Mouse (Mus musculus) CH12.LX (cell line): ENCODE data around the gene Macrod2. TPM values are rescaled to one million over a fixed set of nuclear protein-coding genes. Genes with fewer than 3 reads are reported as not detected.

ENCODE experiments used
- DNase-seq: peaks from one replicate; pipeline ENCODE4 v3.0.0-alpha.2; 2013; ENCODE audit errors: extremely low read depth
- H3K27ac ChIP-seq: 2 replicates; pipeline ENCODE4 v1.5.1; 2012; ENCODE audit warnings: low read depth, mild to moderate bottlenecking, control low read depth, moderate library complexity; ENCODE audit not compliant: insufficient read depth
- H3K27me3 ChIP-seq: replicated peaks from 2 replicates; pipeline ENCODE3; 2012; ENCODE audit warnings: inconsistent platforms
- H3K36me3 ChIP-seq, 2 experiments: replicated peaks in 1 of 2; 2 replicates each; pipeline versions ENCODE3 to v1.6.1; 2012; ENCODE audit warnings: inconsistent platforms in 1 of 2, low read length in 1 of 2, mild to moderate bottlenecking in 1 of 2, mixed read lengths in 1 of 2, moderate library complexity in 1 of 2; ENCODE audit not compliant: control insufficient read depth in 1 of 2, insufficient read depth in 1 of 2
- H3K4me1 ChIP-seq, 2 experiments: 2 replicates each; pipeline ENCODE4 v1.6.1; 2012; ENCODE audit warnings: inconsistent platforms in 1 of 2, moderate library complexity in 1 of 2; ENCODE audit not compliant: insufficient read depth in 2 of 2, control insufficient read depth in 1 of 2
- H3K4me2 ChIP-seq: 2 replicates; pipeline ENCODE4 v1.6.1; 2012; ENCODE audit warnings: low read depth, mild to moderate bottlenecking, control low read depth; ENCODE audit not compliant: poor library complexity, insufficient read depth, severe bottlenecking
- H3K4me3 ChIP-seq, 3 experiments: fragments of 150-350 bp in 1 of 3; sonication (generic) in 1 of 3; replicated peaks in 1 of 3; 2 replicates each; pipeline versions ENCODE3 to v1.5.1; 2011 to 2012; ENCODE audit warnings: low read depth in 2 of 3, low read length in 2 of 3, mild to moderate bottlenecking in 2 of 3, moderate library complexity in 2 of 3, control low read depth in 1 of 3, improper control_type of control experiment in 1 of 3, inconsistent platforms in 1 of 3, mixed read lengths in 1 of 3; ENCODE audit not compliant: poor library complexity in 1 of 3
- H3K79me2 ChIP-seq: replicated peaks from 2 replicates; pipeline ENCODE4 v1.6.1; 2012; ENCODE audit warnings: mild to moderate bottlenecking, moderate library complexity; ENCODE audit not compliant: control insufficient read depth, poor library complexity, insufficient read depth, severe bottlenecking; ENCODE audit errors: extremely low read depth
- H3K9ac ChIP-seq: 2 replicates; pipeline ENCODE4 v1.6.1; 2012; ENCODE audit warnings: low read depth, mild to moderate bottlenecking, control low read depth, moderate library complexity; ENCODE audit not compliant: insufficient read depth
- H3K9me3 ChIP-seq: replicated peaks from 2 replicates; pipeline ENCODE3; 2012; ENCODE audit warnings: low read length, inconsistent platforms, mixed read lengths
- BHLHE40 ChIP-seq: IDR thresholded peaks from 2 replicates; pipeline ENCODE4 v1.6.1; 2011; ENCODE audit warnings: mild to moderate bottlenecking, low read depth, low read length, improper control_type of control experiment
- CHD2 ChIP-seq: IDR thresholded peaks from 2 replicates; pipeline ENCODE4 v1.6.1; 2011; ENCODE audit warnings: low read length, improper control_type of control experiment
- CTCF ChIP-seq, 2 experiments: IDR thresholded peaks in 1 of 2; conservative IDR thresholded peaks in 1 of 2; 2 replicates each; pipeline ENCODE4 v1.5.1; 2011 to 2012; ENCODE audit warnings: low read depth in 2 of 2, low read length in 2 of 2, improper control_type of control experiment in 1 of 2, inconsistent platforms in 1 of 2, mild to moderate bottlenecking in 1 of 2, moderate library complexity in 1 of 2
- E2F4 ChIP-seq: IDR thresholded peaks from 2 replicates; pipeline ENCODE4 v1.6.1; 2011; ENCODE audit warnings: low read depth, low read length, improper control_type of control experiment; ENCODE audit not compliant: insufficient replicate concordance
- EP300 ChIP-seq: IDR thresholded peaks from 2 replicates; pipeline ENCODE4 v1.6.1; 2011; ENCODE audit warnings: low read length, improper control_type of control experiment
- HCFC1 ChIP-seq: IDR thresholded peaks from 2 replicates; pipeline ENCODE4 v1.6.1; 2012; ENCODE audit warnings: low read depth, mild to moderate bottlenecking, inconsistent platforms, low read length, improper control_type of control experiment
- IRF4 ChIP-seq: IDR thresholded peaks from 2 replicates; pipeline ENCODE4 v1.6.1; 2014; ENCODE audit warnings: low read depth, mild to moderate bottlenecking, inconsistent platforms, low read length, improper control_type of control experiment
- JUND ChIP-seq: conservative IDR thresholded peaks from 2 replicates; pipeline ENCODE4 v1.6.1; 2011; ENCODE audit warnings: low read depth, low read length, improper control_type of control experiment
- MAFK ChIP-seq: IDR thresholded peaks from 2 replicates; pipeline ENCODE4 v1.6.1; 2011; ENCODE audit warnings: low read length, improper control_type of control experiment; ENCODE audit not compliant: insufficient replicate concordance
- MXI1 ChIP-seq: IDR thresholded peaks from 2 replicates; pipeline ENCODE4 v1.6.1; 2011; ENCODE audit warnings: mild to moderate bottlenecking, low read depth, low read length, improper control_type of control experiment
- NRF1 ChIP-seq: IDR thresholded peaks from 2 replicates; pipeline ENCODE4 v1.6.1; 2014; ENCODE audit warnings: low read depth, mild to moderate bottlenecking, inconsistent platforms, low read length, improper control_type of control experiment, moderate library complexity
- PAX5 ChIP-seq: IDR thresholded peaks from 2 replicates; pipeline ENCODE4 v1.6.1; 2012; ENCODE audit warnings: low read length, inconsistent platforms, mixed read lengths
- POLR2A ChIP-seq: IDR thresholded peaks from 2 replicates; pipeline ENCODE4 v1.6.1; 2011; ENCODE audit warnings: low read depth, mild to moderate bottlenecking, improper control_type of control experiment, low read length
- POLR2AphosphoS2 ChIP-seq: IDR thresholded peaks from 2 replicates; pipeline ENCODE4 v1.6.1; 2011; ENCODE audit warnings: low read depth, low read length, improper control_type of control experiment
- RCOR1 ChIP-seq: conservative IDR thresholded peaks from 2 replicates; pipeline ENCODE4 v1.6.1; 2012; ENCODE audit warnings: low read depth, mild to moderate bottlenecking, inconsistent platforms, low read length, improper control_type of control experiment
- TBP ChIP-seq: conservative IDR thresholded peaks from 2 replicates; pipeline ENCODE4 v1.6.1; 2011; ENCODE audit warnings: low read depth, low read length, improper control_type of control experiment
- ZC3H11A ChIP-seq: IDR thresholded peaks from 2 replicates; pipeline ENCODE4 v1.6.1; 2012; ENCODE audit warnings: low read depth, mild to moderate bottlenecking, inconsistent platforms, low read length, improper control_type of control experiment
- ZKSCAN1 ChIP-seq: IDR thresholded peaks from 2 replicates; pipeline ENCODE4 v1.6.1; 2012; ENCODE audit warnings: low read depth, inconsistent platforms, low read length, improper control_type of control experiment, borderline replicate concordance
- ZMIZ1 ChIP-seq: IDR thresholded peaks from 2 replicates; pipeline ENCODE4 v1.6.1; 2012; ENCODE audit warnings: low read depth, mild to moderate bottlenecking, inconsistent platforms, low read length, improper control_type of control experiment
- ZNF384 ChIP-seq: IDR thresholded peaks from 2 replicates; pipeline ENCODE4 v1.6.1; 2012; ENCODE audit warnings: low read depth, low read length, improper control_type of control experiment, inconsistent platforms
- dilution Hi-C: fragments of 300-500 bp; cut with MboI; formaldehyde crosslinking; loops from 2 replicates; pipeline ENCODE4 v1.14.3; 2020; ENCODE audit warnings: low sequenced_read_pairs; ENCODE audit not compliant: extremely low pct_unique_long_range_greater_than_20kb, extremely low pct_ligation_motif_present
- in situ Hi-C: fragments of 300-500 bp; cut with MboI; formaldehyde crosslinking; loops from 3 replicates; pipeline ENCODE4 v1.14.3; 2019; ENCODE audit warnings: low sequenced_read_pairs, low pct_ligation_motif_present, low pct_unique_long_range_greater_than_20kb, mixed read lengths
- polyA plus RNA-seq: library from polyadenylated mRNA; unstranded; fragments of >175 nt; gene quantifications from 2 replicates; pipeline ENCODE4 v1.2.1, GENCODE M21; 2012; ENCODE audit warnings: low read depth; ENCODE audit not compliant: insufficient read length
- total RNA-seq, 2 experiments: library from RNA; depleted of rRNA; stranded (reverse); fragments of 300-350 nt in 1 of 2; fragments of >200 nt in 1 of 2; gene quantifications; 2 replicates each; pipeline ENCODE4 v1.2.3; 2012 to 2014

Gene Macrod2
- total and polyA plus RNA-seq, 3 experiments, result not detected

- Histone ChIP-seq H3K27me3 (no peaks in the 10 kb centered on the region), H3K9ac (no peak overlapping the region), H3K9me3 (peaks cover 46% of the 10 kb centered on the region), H3K4me2 (no peak overlapping the region), H3K4me1 (no peaks in the 10 kb centered on the region), H3K4me3 (no peak overlapping the region), H3K27ac (no peak overlapping the region), H3K36me3 (no peaks in the 10 kb centered on the region), H3K79me2 (no peaks in the 10 kb centered on the region)
- TF ChIP-seq MAFK, result no peak
- no peak for TF ChIP-seq BHLHE40
- no peak for TF ChIP-seq EP300
- no peak for TF ChIP-seq ZNF384
- no peak for TF ChIP-seq NRF1
- no peak for TF ChIP-seq POLR2A
- TF ChIP-seq ZMIZ1, result no peak
- TF ChIP-seq JUND, result no peak
- no peak for TF ChIP-seq E2F4
- no peak for TF ChIP-seq HCFC1
- in situ Hi-C loops, result no loop called here
- dilution Hi-C loops, result no loop called here
- no peak for DNase-seq
Measured at GRCm38 (mm10) chr2:140715822-140716221, 320.7 kb downstream of the Macrod2 start.

- Histone ChIP-seq H3K4me1 (no peaks in the 10 kb centered on the region), H3K79me2 (no peaks in the 10 kb centered on the region), H3K4me3 (no peak overlapping the region), H3K9ac (no peak overlapping the region), H3K27ac (no peak overlapping the region), H3K9me3 (peaks cover 46% of the 10 kb centered on the region), H3K4me2 (no peak overlapping the region), H3K36me3 (no peaks in the 10 kb centered on the region), H3K27me3 (no peaks in the 10 kb centered on the region)
- in situ Hi-C loops (no loop called here), dilution Hi-C loops (no loop called here)
- TF ChIP-seq IRF4 (no peak), POLR2AphosphoS2 (no peak), MAFK (no peak), ZKSCAN1 (no peak), JUND (no peak), PAX5 (no peak), TBP (no peak), EP300 (no peak), RCOR1 (no peak), CHD2 (no peak), POLR2A (no peak), ZC3H11A (no peak), CTCF (conservative IDR thresholded peaks at IDR 0.05 in 1 of 2, IDR thresholded peaks at IDR 0.05 in 1 of 2; ENCODE audit: low read depth in 2 of 2, low read length in 2 of 2) (no peak), MXI1 (no peak)
- DNase-seq, result no peak
Measured at GRCm38 (mm10) chr2:140717407-140717806, 322.3 kb downstream of the Macrod2 start.
